Mouse (Mus musculus): ENCODE measurements around the gene Pou2f2. TPM values are rescaled to one million over a fixed set of nuclear protein-coding genes. Genes with fewer than 3 reads are reported as not detected.

Gene Pou2f2
- polyA plus RNA-seq, 1 experiment from 2014 or later = 0.59 TPM

GRCm38 (mm10) chr7:25210482-25210881, 31.0 kb upstream of the Pou2f2 start:
- no peak for ATAC-seq (replicated peaks; ENCODE audit: low FRiP score, low read depth)
- Histone ChIP-seq H3K36me3 (ENCODE audit: insufficient read depth, low read length) (0 out of 2 replicates have a peak, but pooled peaks cover 15% of the 10 kb centered on the region), H3K4me3 (replicated peaks; ENCODE audit: low read depth, low read length) (no peak overlapping the region), H3K27ac (no peak overlapping the region), H3K9me3 (replicated peaks; ENCODE audit: low read length) (no peaks in the 10 kb centered on the region), H3K9ac (ENCODE audit: low read depth, low read length) (no peak overlapping the region), H3K4me2 (ENCODE audit: low read length) (no peak overlapping the region), H3K27me3 (ENCODE audit: insufficient read depth, low read length) (no peaks in the 10 kb centered on the region), H3K4me1 (replicated peaks; ENCODE audit: insufficient read depth, low read length) (no peaks in the 10 kb centered on the region)
- TF ChIP-seq CTCF (IDR thresholded peaks at IDR 0.05; ENCODE audit: low read depth) = no peak
- WGBS = 75% methylated on average over 4 of the region's 4 CpGs
- no peak for DNase-seq (ENCODE audit: low spot score)

- no peak for TF ChIP-seq CTCF (IDR thresholded peaks at IDR 0.05; ENCODE audit: low read depth)
- Histone ChIP-seq H3K9ac (ENCODE audit: low read depth, low read length) (no peak overlapping the region), H3K4me2 (ENCODE audit: low read length) (no peak overlapping the region), H3K36me3 (ENCODE audit: insufficient read depth, low read length) (0 out of 2 replicates have a peak, but pooled peaks cover 15% of the 10 kb centered on the region), H3K27ac (no peak overlapping the region), H3K4me1 (replicated peaks; ENCODE audit: insufficient read depth, low read length) (no peaks in the 10 kb centered on the region), H3K27me3 (ENCODE audit: insufficient read depth, low read length) (no peaks in the 10 kb centered on the region), H3K9me3 (replicated peaks; ENCODE audit: low read length) (no peaks in the 10 kb centered on the region), H3K4me3 (replicated peaks; ENCODE audit: low read depth, low read length) (no peak overlapping the region)
- DNase-seq (ENCODE audit: low spot score) = peak; percentile 35
- ATAC-seq (replicated peaks; ENCODE audit: low FRiP score, low read depth) = no peak
- WGBS = 21% methylated on average over 3 of the region's 3 CpGs
These were observed 29.7 kb upstream of the Pou2f2 start for GRCm38 (mm10) chr7:25209161-25209622.

GRCm38 (mm10) chr7:25206094-25206830, 26.7 kb upstream of the Pou2f2 start:
- no peak overlapping the region for H3K9ac ChIP-seq (ENCODE audit: low read depth, low read length)
- H3K4me3 ChIP-seq (replicated peaks; ENCODE audit: low read depth, low read length) = no peak overlapping the region
- no peak for DNase-seq (ENCODE audit: low spot score)
- 77% methylated on average over 16 of the region's 16 CpGs for WGBS
- no peak for TF ChIP-seq CTCF (IDR thresholded peaks at IDR 0.05; ENCODE audit: low read depth)
- no peak overlapping the region for H3K27ac ChIP-seq
- no peak overlapping the region for H3K4me2 ChIP-seq (ENCODE audit: low read length)
- no peaks in the 10 kb centered on the region for H3K27me3 ChIP-seq (ENCODE audit: insufficient read depth, low read length)
- no peaks in the 10 kb centered on the region for H3K9me3 ChIP-seq (replicated peaks; ENCODE audit: low read length)
- H3K36me3 ChIP-seq (ENCODE audit: insufficient read depth, low read length) = peaks cover 25% of the 10 kb centered on the region; the same call in 1 of the 2 replicates
- no peak; the same call in 1 of the 2 replicates for ATAC-seq (replicated peaks; ENCODE audit: low FRiP score, low read depth)
- no peaks in the 10 kb centered on the region for H3K4me1 ChIP-seq (replicated peaks; ENCODE audit: insufficient read depth, low read length)

GRCm38 (mm10) chr7:25205355-25206093, 26.0 kb upstream of the Pou2f2 start:
- H3K9ac ChIP-seq (ENCODE audit: low read depth, low read length) = 0 out of 2 replicates have a peak overlapping the region, but pooled peaks have one; percentile 13
- no peak overlapping the region for H3K4me2 ChIP-seq (ENCODE audit: low read length)
- no peaks in the 10 kb centered on the region for H3K27me3 ChIP-seq (ENCODE audit: insufficient read depth, low read length)
- no peak for ATAC-seq (replicated peaks; ENCODE audit: low FRiP score, low read depth)
- H3K4me3 ChIP-seq (replicated peaks; ENCODE audit: low read depth, low read length) = no peak overlapping the region
- no peaks in the 10 kb centered on the region for H3K9me3 ChIP-seq (replicated peaks; ENCODE audit: low read length)
- WGBS = 58% methylated on average over 16 of the region's 16 CpGs
- peaks cover 25% of the 10 kb centered on the region; the same call in 1 of the 2 replicates for H3K36me3 ChIP-seq (ENCODE audit: insufficient read depth, low read length)
- no peak for TF ChIP-seq CTCF (IDR thresholded peaks at IDR 0.05; ENCODE audit: low read depth)
- no peak for DNase-seq (ENCODE audit: low spot score)
- no peaks in the 10 kb centered on the region for H3K4me1 ChIP-seq (replicated peaks; ENCODE audit: insufficient read depth, low read length)
- H3K27ac ChIP-seq = no peak overlapping the region

- Histone ChIP-seq H3K9ac (ENCODE audit: low read depth, low read length) (no peak overlapping the region), H3K4me2 (ENCODE audit: low read length) (no peak overlapping the region), H3K4me3 (replicated peaks; ENCODE audit: low read depth, low read length) (no peak overlapping the region), H3K9me3 (replicated peaks; ENCODE audit: low read length) (no peaks in the 10 kb centered on the region), H3K36me3 (ENCODE audit: insufficient read depth, low read length) (peaks cover 16% of the 10 kb centered on the region; the same call in 1 of the 2 replicates), H3K27me3 (ENCODE audit: insufficient read depth, low read length) (no peaks in the 10 kb centered on the region), H3K4me1 (replicated peaks; ENCODE audit: insufficient read depth, low read length) (no peaks in the 10 kb centered on the region), H3K27ac (no peak overlapping the region)
- no peak for ATAC-seq (replicated peaks; ENCODE audit: low FRiP score, low read depth)
- TF ChIP-seq CTCF (IDR thresholded peaks at IDR 0.05; ENCODE audit: low read depth) = no peak
- WGBS = 74% methylated on average over 20 of the region's 20 CpGs
- no peak for DNase-seq (ENCODE audit: low spot score)
These were observed 24.1 kb upstream of the Pou2f2 start for GRCm38 (mm10) chr7:25203624-25204023.

GRCm38 (mm10) chr7:25197384-25198018, 18.0 kb upstream of the Pou2f2 start:
- H3K36me3 ChIP-seq (ENCODE audit: insufficient read depth, low read length) = 0 out of 2 replicates have a peak, but pooled peaks cover 4% of the 10 kb centered on the region
- peak; percentile 33 for DNase-seq (ENCODE audit: low spot score)
- ATAC-seq (replicated peaks; ENCODE audit: low FRiP score, low read depth) = 0 out of 2 replicates have a peak, but pooled peaks have one; percentile 46
- no peak overlapping the region for H3K27ac ChIP-seq
- H3K4me1 ChIP-seq (replicated peaks; ENCODE audit: insufficient read depth, low read length) = no peaks in the 10 kb centered on the region
- no peak overlapping the region for H3K9ac ChIP-seq (ENCODE audit: low read depth, low read length)
- H3K4me3 ChIP-seq (replicated peaks; ENCODE audit: low read depth, low read length) = no peak overlapping the region
- no peaks in the 10 kb centered on the region for H3K9me3 ChIP-seq (replicated peaks; ENCODE audit: low read length)
- no peak for TF ChIP-seq CTCF (IDR thresholded peaks at IDR 0.05; ENCODE audit: low read depth)
- 51% methylated on average over 10 of the region's 10 CpGs for whole genome bisulfite sequencing
- no peaks in the 10 kb centered on the region for H3K27me3 ChIP-seq (ENCODE audit: insufficient read depth, low read length)
- H3K4me2 ChIP-seq (ENCODE audit: low read length) = no peak overlapping the region

All from kidney, postnatal 0 days (tissue).